Mouse (Mus musculus): ENCODE data around the gene D5Ertd579e. TPM values are rescaled to one million over a fixed set of nuclear protein-coding genes. Genes with fewer than 3 reads are reported as not detected.

Gene D5Ertd579e
- total RNA-seq, 2 experiments from 2014 or later, result 100 to 103 TPM

DNA sequence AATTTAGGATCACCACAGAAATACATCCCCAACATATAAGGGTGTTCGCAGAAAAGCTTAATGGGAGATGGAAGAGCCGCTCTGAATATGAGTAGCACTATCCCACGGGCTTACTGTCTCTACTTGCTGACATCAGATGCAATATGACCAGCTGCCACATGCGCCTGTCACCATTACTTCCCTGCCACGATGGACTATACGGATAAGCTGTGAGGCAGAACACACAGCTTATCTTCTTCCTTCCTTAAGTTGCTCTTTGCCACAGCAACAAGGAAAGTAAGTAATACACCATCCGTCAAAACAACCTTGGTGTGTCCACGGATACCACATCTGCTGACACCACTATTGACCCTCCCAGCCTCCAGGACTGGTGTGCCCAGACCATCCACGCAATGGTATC, 131.3 kb downstream of the D5Ertd579e start:
- TF ChIP-seq CTCF (conservative IDR thresholded peaks at IDR 0.05), result no peak
- Histone ChIP-seq H3K27ac (peak overlapping the region; percentile 69), H3K4me3 (no peak overlapping the region)
- no peak for DNase-seq (ENCODE audit: low spot score in 2 of 2)

- no peak overlapping the region for H3K4me3 ChIP-seq
- no peak for DNase-seq (ENCODE audit: low spot score in 2 of 2)
- TF ChIP-seq CTCF (conservative IDR thresholded peaks at IDR 0.05), result no peak
- peak overlapping the region; percentile 82; the same call in 1 of the 2 replicates for H3K27ac ChIP-seq
Measured at GRCm38 (mm10) chr5:36563741-36564140, 132.1 kb downstream of the D5Ertd579e start.

GRCm38 (mm10) chr5:36562791-36563445, 132.9 kb downstream of the D5Ertd579e start:
- Histone ChIP-seq H3K4me3 (no peak overlapping the region), H3K27ac (peak overlapping the region; percentile 82)
- TF ChIP-seq CTCF (conservative IDR thresholded peaks at IDR 0.05), result no peak
- no peak for DNase-seq (ENCODE audit: low spot score in 2 of 2)

GRCm38 (mm10) chr5:36561509-36561908, 134.3 kb downstream of the D5Ertd579e start:
- DNase-seq (ENCODE audit: low spot score in 2 of 2), result peak in 1 of 2 experiments; percentile 19
- H3K4me3 ChIP-seq, result no peak overlapping the region
- H3K27ac ChIP-seq, result peak overlapping the region; percentile 82
- TF ChIP-seq CTCF (conservative IDR thresholded peaks at IDR 0.05), result no peak

DNA sequence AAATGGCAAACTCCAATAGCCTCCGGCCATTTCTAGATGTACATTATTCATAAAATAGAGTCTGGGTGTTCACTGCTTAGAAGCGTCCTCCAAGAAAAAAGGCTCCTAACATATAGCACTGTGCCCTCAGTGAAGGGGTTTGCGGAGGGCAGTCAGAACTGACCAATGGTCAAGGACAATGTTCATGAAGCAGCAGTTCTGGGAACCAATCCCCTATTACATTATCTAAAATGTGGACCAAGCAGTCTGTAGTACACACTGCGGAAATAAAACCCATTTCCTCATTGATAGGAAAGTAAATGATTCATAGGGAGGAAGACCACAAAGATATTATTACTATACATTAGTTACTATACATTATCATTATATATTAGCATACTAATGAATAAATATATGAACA, 135.3 kb downstream of the D5Ertd579e start:
- TF ChIP-seq CTCF (conservative IDR thresholded peaks at IDR 0.05), result no peak
- Histone ChIP-seq H3K27ac (peak overlapping the region; percentile 82), H3K4me3 (no peak overlapping the region)
- no peak for DNase-seq (ENCODE audit: low spot score in 2 of 2)

DNA sequence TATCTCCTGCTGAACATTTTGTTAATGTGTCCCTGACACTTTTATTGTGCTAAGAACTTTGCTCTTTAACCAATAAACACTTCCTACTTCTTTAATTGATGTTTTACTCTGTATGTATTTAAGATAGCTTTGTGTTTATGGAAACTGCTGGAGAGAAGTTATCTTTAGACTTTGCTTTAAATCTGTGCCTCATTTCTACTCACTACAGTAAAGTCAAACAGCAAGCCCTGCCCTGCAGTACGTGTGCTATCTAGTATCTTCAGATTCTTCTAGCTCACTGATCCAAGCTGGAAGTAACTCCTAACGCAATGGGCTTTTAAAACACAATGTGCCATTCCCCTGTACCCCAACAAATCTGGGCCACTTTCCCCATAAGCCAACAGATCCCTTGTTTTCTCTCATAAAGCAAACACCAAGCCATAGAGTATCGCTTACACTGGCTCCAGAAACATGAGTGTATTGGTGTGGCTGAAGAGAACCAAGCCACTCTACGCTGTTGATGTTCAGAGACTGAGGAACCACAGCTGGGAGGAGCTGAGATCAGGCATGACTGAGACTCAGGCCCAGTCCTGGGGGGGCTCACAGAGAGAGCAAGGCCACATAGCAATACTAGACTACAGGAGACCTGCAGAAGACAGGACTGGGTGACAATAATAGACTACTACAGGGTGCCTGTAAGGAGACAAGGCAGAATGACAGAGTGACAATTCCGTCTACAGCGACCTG, 136.2 kb downstream of the D5Ertd579e start:
- H3K27ac ChIP-seq, result peak overlapping the region; percentile 82
- TF ChIP-seq CTCF (conservative IDR thresholded peaks at IDR 0.05), result no peak
- H3K4me3 ChIP-seq, result no peak overlapping the region
- no peak for DNase-seq (ENCODE audit: low spot score in 2 of 2)

DNA sequence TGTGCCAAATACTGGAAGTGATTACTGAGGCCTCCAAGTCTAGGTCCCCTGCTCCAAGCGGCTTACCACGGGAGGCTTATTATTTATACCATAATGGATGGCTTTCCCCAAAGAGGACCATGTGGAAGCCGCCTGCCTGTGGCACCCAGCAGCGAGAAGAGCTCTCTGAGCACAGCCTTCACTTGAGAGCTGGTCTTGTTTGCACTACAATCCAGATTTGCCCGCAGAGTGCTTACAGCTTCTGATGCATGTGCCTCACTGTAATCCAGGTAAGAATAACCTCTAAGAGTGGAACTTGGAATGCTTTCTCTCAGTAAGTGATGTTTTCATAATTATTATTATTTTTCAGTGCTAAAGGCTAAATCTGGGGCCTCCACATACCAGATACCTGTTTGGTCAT, 136.7 kb downstream of the D5Ertd579e start:
- TF ChIP-seq CTCF (conservative IDR thresholded peaks at IDR 0.05), result no peak
- H3K27ac ChIP-seq, result peak overlapping the region; percentile 82
- DNase-seq (ENCODE audit: low spot score in 2 of 2), result no peak
- no peak overlapping the region for H3K4me3 ChIP-seq

DNA sequence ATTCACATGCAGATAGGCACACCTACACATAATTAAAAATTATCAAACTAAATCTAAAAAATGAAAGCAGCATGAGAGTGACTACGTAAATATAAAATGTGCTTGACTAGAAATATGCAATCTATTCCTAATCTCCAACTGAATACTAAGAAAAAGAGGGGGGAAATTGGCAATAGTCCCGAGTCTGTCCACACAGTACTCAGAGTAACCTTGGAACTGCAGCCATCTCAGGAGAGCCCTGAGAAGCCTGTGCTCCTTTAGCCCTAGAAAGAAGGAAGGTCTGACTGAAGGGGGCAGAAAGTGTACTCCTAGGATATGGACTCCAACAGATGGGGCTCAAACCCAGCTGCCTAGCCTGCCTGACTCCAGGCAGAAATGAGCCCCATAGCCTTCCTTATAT, 137.3 kb downstream of the D5Ertd579e start:
- H3K4me3 ChIP-seq, result no peak overlapping the region
- no peak for DNase-seq (ENCODE audit: low spot score in 2 of 2)
- peak overlapping the region; percentile 82 for H3K27ac ChIP-seq
- TF ChIP-seq CTCF (conservative IDR thresholded peaks at IDR 0.05), result no peak

DNA sequence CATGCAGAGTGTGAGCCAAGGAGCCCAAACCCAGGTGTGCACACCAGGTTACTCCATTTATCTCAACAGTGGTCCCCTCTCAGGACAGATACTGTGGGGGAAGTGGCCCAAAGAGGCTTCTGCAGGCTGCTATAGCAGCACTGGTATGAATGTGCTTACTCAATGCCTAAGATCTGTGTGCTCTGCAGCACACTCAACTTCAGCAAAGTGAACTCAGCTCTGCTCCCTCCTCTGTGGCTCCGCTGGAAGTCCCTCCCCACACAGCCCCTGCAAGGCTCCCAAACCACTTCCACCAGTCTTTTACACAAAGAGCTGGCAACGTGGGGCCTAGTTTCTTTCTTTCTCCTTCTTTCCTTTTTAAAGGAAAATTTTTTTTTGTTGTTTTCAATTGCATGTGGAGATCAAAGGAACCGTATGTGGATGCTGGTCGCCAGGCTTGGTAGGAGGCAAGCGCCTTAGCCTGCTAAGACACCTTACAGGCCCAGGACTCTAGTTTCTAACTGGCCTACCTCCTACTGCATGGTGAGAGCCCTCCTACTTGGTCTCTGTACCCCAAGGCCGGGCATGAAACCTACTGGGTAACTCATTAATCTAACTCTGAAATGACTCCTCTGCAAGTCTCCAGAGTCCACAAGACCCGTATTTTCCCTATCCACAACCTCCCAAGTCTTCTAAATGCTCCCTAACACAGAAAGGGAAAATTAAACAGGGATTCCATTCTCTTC, 138.1 kb downstream of the D5Ertd579e start:
- DNase-seq (ENCODE audit: low spot score in 2 of 2), result no peak
- Histone ChIP-seq H3K27ac (peak overlapping the region; percentile 61), H3K4me3 (no peak overlapping the region)
- TF ChIP-seq CTCF (conservative IDR thresholded peaks at IDR 0.05), result no peak

- no peak for TF ChIP-seq CTCF (conservative IDR thresholded peaks at IDR 0.05)
- Histone ChIP-seq H3K27ac (peak overlapping the region; percentile 61; the same call in 1 of the 2 replicates), H3K4me3 (no peak overlapping the region)
Measured at GRCm38 (mm10) chr5:36556906-36557305, 138.9 kb downstream of the D5Ertd579e start.

GRCm38 (mm10) chr5:36556289-36556688, 139.5 kb downstream of the D5Ertd579e start:
- no peak for DNase-seq (ENCODE audit: low spot score in 2 of 2)
- peak overlapping the region; percentile 61; the same call in 1 of the 2 replicates for H3K27ac ChIP-seq
- no peak overlapping the region for H3K4me3 ChIP-seq
- no peak for TF ChIP-seq CTCF (conservative IDR thresholded peaks at IDR 0.05)

More at GRCm38 (mm10) chr5:36556906-36557305, 138.9 kb downstream of the D5Ertd579e start:
- DNase-seq (ENCODE audit: low spot score in 2 of 2), result no peak

GRCm38 (mm10) chr5:36554496-36554895, 141.3 kb downstream of the D5Ertd579e start:
- DNase-seq (ENCODE audit: low spot score in 2 of 2), result no peak
- TF ChIP-seq CTCF (conservative IDR thresholded peaks at IDR 0.05), result no peak
- H3K4me3 ChIP-seq, result no peak overlapping the region
- no peak overlapping the region for H3K27ac ChIP-seq

DNA sequence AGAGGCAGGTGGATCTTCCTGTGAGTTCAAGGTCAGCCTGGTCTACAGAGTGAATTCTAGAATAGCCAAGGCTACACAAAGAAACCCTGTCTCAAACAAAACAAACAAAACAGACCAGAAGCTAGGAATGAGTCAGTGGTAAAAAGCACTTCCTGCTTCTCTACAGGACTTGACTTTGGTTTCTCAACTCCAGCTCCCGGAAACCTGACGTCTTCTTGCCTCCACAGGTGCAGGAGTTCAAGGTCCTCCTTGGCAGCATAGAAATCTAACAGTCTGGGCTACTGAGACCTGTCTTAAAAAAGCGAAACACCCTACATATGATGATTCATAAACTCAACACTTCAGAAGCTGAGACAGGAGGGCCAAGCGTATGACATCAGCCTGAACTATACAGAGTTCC, 141.9 kb downstream of the D5Ertd579e start:
- Histone ChIP-seq H3K27ac (no peak overlapping the region; the same call in 1 of the 2 replicates), H3K4me3 (no peak overlapping the region)
- DNase-seq (ENCODE audit: low spot score in 2 of 2), result no peak
- no peak for TF ChIP-seq CTCF (conservative IDR thresholded peaks at IDR 0.05)

Data from layer of hippocampus, adult 2 months (tissue).